Mouse (Mus musculus) CH12.LX (cell line): Measurements from ENCODE around the gene Pqlc3. TPM values are rescaled to one million over a fixed set of nuclear protein-coding genes. Genes with fewer than 3 reads are reported as not detected.
A peak's percentile ranks its signal among the peaks of the same experiment; 100 is the strongest.

Experiments
- DNase-seq: peaks from one replicate; pipeline ENCODE4 v3.0.0-alpha.2; 2013; ENCODE audit errors: extremely low read depth
- H3K27ac ChIP-seq: 2 replicates; pipeline ENCODE4 v1.5.1; 2012; ENCODE audit warnings: low read depth, mild to moderate bottlenecking, control low read depth, moderate library complexity; ENCODE audit not compliant: insufficient read depth
- H3K27me3 ChIP-seq: replicated peaks from 2 replicates; pipeline ENCODE3; 2012; ENCODE audit warnings: inconsistent platforms
- H3K36me3 ChIP-seq, 2 experiments: replicated peaks in 1 of 2; 2 replicates each; pipeline versions ENCODE3 to v1.6.1; 2012; ENCODE audit warnings: inconsistent platforms in 1 of 2, low read length in 1 of 2, mild to moderate bottlenecking in 1 of 2, mixed read lengths in 1 of 2, moderate library complexity in 1 of 2; ENCODE audit not compliant: control insufficient read depth in 1 of 2, insufficient read depth in 1 of 2
- H3K4me1 ChIP-seq, 2 experiments: 2 replicates each; pipeline ENCODE4 v1.6.1; 2012; ENCODE audit warnings: inconsistent platforms in 1 of 2, moderate library complexity in 1 of 2; ENCODE audit not compliant: insufficient read depth in 2 of 2, control insufficient read depth in 1 of 2
- H3K4me2 ChIP-seq: 2 replicates; pipeline ENCODE4 v1.6.1; 2012; ENCODE audit warnings: low read depth, mild to moderate bottlenecking, control low read depth; ENCODE audit not compliant: poor library complexity, insufficient read depth, severe bottlenecking
- H3K4me3 ChIP-seq, 3 experiments: fragments of 150-350 bp in 1 of 3; sonication (generic) in 1 of 3; replicated peaks in 1 of 3; 2 replicates each; pipeline versions ENCODE3 to v1.5.1; 2011 to 2012; ENCODE audit warnings: low read depth in 2 of 3, low read length in 2 of 3, mild to moderate bottlenecking in 2 of 3, moderate library complexity in 2 of 3, control low read depth in 1 of 3, improper control_type of control experiment in 1 of 3, inconsistent platforms in 1 of 3, mixed read lengths in 1 of 3; ENCODE audit not compliant: poor library complexity in 1 of 3
- H3K79me2 ChIP-seq: replicated peaks from 2 replicates; pipeline ENCODE4 v1.6.1; 2012; ENCODE audit warnings: mild to moderate bottlenecking, moderate library complexity; ENCODE audit not compliant: control insufficient read depth, poor library complexity, insufficient read depth, severe bottlenecking; ENCODE audit errors: extremely low read depth
- H3K9ac ChIP-seq: 2 replicates; pipeline ENCODE4 v1.6.1; 2012; ENCODE audit warnings: low read depth, mild to moderate bottlenecking, control low read depth, moderate library complexity; ENCODE audit not compliant: insufficient read depth
- H3K9me3 ChIP-seq: replicated peaks from 2 replicates; pipeline ENCODE3; 2012; ENCODE audit warnings: low read length, inconsistent platforms, mixed read lengths
- BHLHE40 ChIP-seq: IDR thresholded peaks from 2 replicates; pipeline ENCODE4 v1.6.1; 2011; ENCODE audit warnings: mild to moderate bottlenecking, low read depth, low read length, improper control_type of control experiment
- CTCF ChIP-seq, 2 experiments: IDR thresholded peaks in 1 of 2; conservative IDR thresholded peaks in 1 of 2; 2 replicates each; pipeline ENCODE4 v1.5.1; 2011 to 2012; ENCODE audit warnings: low read depth in 2 of 2, low read length in 2 of 2, improper control_type of control experiment in 1 of 2, inconsistent platforms in 1 of 2, mild to moderate bottlenecking in 1 of 2, moderate library complexity in 1 of 2
- E2F4 ChIP-seq: IDR thresholded peaks from 2 replicates; pipeline ENCODE4 v1.6.1; 2011; ENCODE audit warnings: low read depth, low read length, improper control_type of control experiment; ENCODE audit not compliant: insufficient replicate concordance
- ELF1 ChIP-seq: IDR thresholded peaks from 2 replicates; pipeline ENCODE4 v1.6.1; 2014; ENCODE audit warnings: low read depth, mild to moderate bottlenecking, inconsistent platforms, low read length, improper control_type of control experiment
- EP300 ChIP-seq: IDR thresholded peaks from 2 replicates; pipeline ENCODE4 v1.6.1; 2011; ENCODE audit warnings: low read length, improper control_type of control experiment
- HCFC1 ChIP-seq: IDR thresholded peaks from 2 replicates; pipeline ENCODE4 v1.6.1; 2012; ENCODE audit warnings: low read depth, mild to moderate bottlenecking, inconsistent platforms, low read length, improper control_type of control experiment
- IRF4 ChIP-seq: IDR thresholded peaks from 2 replicates; pipeline ENCODE4 v1.6.1; 2014; ENCODE audit warnings: low read depth, mild to moderate bottlenecking, inconsistent platforms, low read length, improper control_type of control experiment
- JUN ChIP-seq: IDR thresholded peaks from 2 replicates; pipeline ENCODE4 v1.6.1; 2011; ENCODE audit warnings: low read depth, mild to moderate bottlenecking, low read length, improper control_type of control experiment, moderate library complexity; ENCODE audit not compliant: insufficient read depth
- JUND ChIP-seq: conservative IDR thresholded peaks from 2 replicates; pipeline ENCODE4 v1.6.1; 2011; ENCODE audit warnings: low read depth, low read length, improper control_type of control experiment
- KAT2A ChIP-seq: IDR thresholded peaks from 2 replicates; pipeline ENCODE4 v1.6.1; 2012; ENCODE audit warnings: low read length, improper control_type of control experiment, inconsistent platforms; ENCODE audit not compliant: insufficient replicate concordance
- MAFK ChIP-seq: IDR thresholded peaks from 2 replicates; pipeline ENCODE4 v1.6.1; 2011; ENCODE audit warnings: low read length, improper control_type of control experiment; ENCODE audit not compliant: insufficient replicate concordance
- MAZ ChIP-seq: IDR thresholded peaks from 2 replicates; pipeline ENCODE4 v1.6.1; 2012; ENCODE audit warnings: low read depth, mild to moderate bottlenecking, inconsistent platforms, low read length, improper control_type of control experiment, moderate library complexity
- MXI1 ChIP-seq: IDR thresholded peaks from 2 replicates; pipeline ENCODE4 v1.6.1; 2011; ENCODE audit warnings: mild to moderate bottlenecking, low read depth, low read length, improper control_type of control experiment
- MYC ChIP-seq: IDR thresholded peaks from 2 replicates; pipeline ENCODE4 v1.6.1; 2011; ENCODE audit warnings: low read depth, mild to moderate bottlenecking, improper control_type of control experiment, low read length
- NELFE ChIP-seq: IDR thresholded peaks from 2 replicates; pipeline ENCODE4 v1.6.1; 2011; ENCODE audit warnings: low read depth, low read length, improper control_type of control experiment
- PAX5 ChIP-seq: IDR thresholded peaks from 2 replicates; pipeline ENCODE4 v1.6.1; 2012; ENCODE audit warnings: low read length, inconsistent platforms, mixed read lengths
- POLR2A ChIP-seq: IDR thresholded peaks from 2 replicates; pipeline ENCODE4 v1.6.1; 2011; ENCODE audit warnings: low read depth, mild to moderate bottlenecking, improper control_type of control experiment, low read length
- RAD21 ChIP-seq: IDR thresholded peaks from 2 replicates; pipeline ENCODE4 v1.6.1; 2011; ENCODE audit warnings: low read depth, mild to moderate bottlenecking, low read length, improper control_type of control experiment, moderate library complexity
- RCOR1 ChIP-seq: conservative IDR thresholded peaks from 2 replicates; pipeline ENCODE4 v1.6.1; 2012; ENCODE audit warnings: low read depth, mild to moderate bottlenecking, inconsistent platforms, low read length, improper control_type of control experiment
- SMC3 ChIP-seq: IDR thresholded peaks from 2 replicates; pipeline ENCODE4 v1.6.1; 2011; ENCODE audit warnings: low read depth, low read length, improper control_type of control experiment
- TCF12 ChIP-seq: IDR thresholded peaks from 2 replicates; pipeline ENCODE4 v1.6.1; 2014; ENCODE audit warnings: low read depth, mild to moderate bottlenecking, inconsistent platforms, low read length, improper control_type of control experiment
- USF1 ChIP-seq: IDR thresholded peaks from 2 replicates; pipeline ENCODE4 v1.6.1; 2014; ENCODE audit warnings: low read depth, mild to moderate bottlenecking, inconsistent platforms, low read length, improper control_type of control experiment
- ZC3H11A ChIP-seq: IDR thresholded peaks from 2 replicates; pipeline ENCODE4 v1.6.1; 2012; ENCODE audit warnings: low read depth, mild to moderate bottlenecking, inconsistent platforms, low read length, improper control_type of control experiment
- ZMIZ1 ChIP-seq: IDR thresholded peaks from 2 replicates; pipeline ENCODE4 v1.6.1; 2012; ENCODE audit warnings: low read depth, mild to moderate bottlenecking, inconsistent platforms, low read length, improper control_type of control experiment
- ZNF384 ChIP-seq: IDR thresholded peaks from 2 replicates; pipeline ENCODE4 v1.6.1; 2012; ENCODE audit warnings: low read depth, low read length, improper control_type of control experiment, inconsistent platforms
- dilution Hi-C: fragments of 300-500 bp; cut with MboI; formaldehyde crosslinking; loops from 2 replicates; pipeline ENCODE4 v1.14.3; 2020; ENCODE audit warnings: low sequenced_read_pairs; ENCODE audit not compliant: extremely low pct_unique_long_range_greater_than_20kb, extremely low pct_ligation_motif_present
- in situ Hi-C: fragments of 300-500 bp; cut with MboI; formaldehyde crosslinking; loops from 3 replicates; pipeline ENCODE4 v1.14.3; 2019; ENCODE audit warnings: low sequenced_read_pairs, low pct_ligation_motif_present, low pct_unique_long_range_greater_than_20kb, mixed read lengths
- polyA plus RNA-seq: library from polyadenylated mRNA; unstranded; fragments of >175 nt; gene quantifications from 2 replicates; pipeline ENCODE4 v1.2.1, GENCODE M21; 2012; ENCODE audit warnings: low read depth; ENCODE audit not compliant: insufficient read length
- total RNA-seq, 2 experiments: library from RNA; depleted of rRNA; stranded (reverse); fragments of 300-350 nt in 1 of 2; fragments of >200 nt in 1 of 2; gene quantifications; 2 replicates each; pipeline ENCODE4 v1.2.3; 2012 to 2014

Gene Pqlc3
- total and polyA plus RNA-seq, 3 experiments, result 6.4 to 31.1 (median 17.0) TPM

- Histone ChIP-seq H3K36me3 (no peaks in the 10 kb centered on the region), H3K4me3 (peak overlapping the region in 1 of 3 experiments; percentile 55), H3K27me3 (no peaks in the 10 kb centered on the region), H3K79me2 (no peaks in the 10 kb centered on the region), H3K9ac (no peak overlapping the region), H3K27ac (0 out of 2 replicates have a peak overlapping the region, but pooled peaks have one; percentile 14), H3K4me2 (peak overlapping the region; percentile 24), H3K4me1 (peaks cover 22 to 63% of the 10 kb centered on the region in 2 experiments), H3K9me3 (no peaks in the 10 kb centered on the region)
- TF ChIP-seq ZC3H11A (no peak), CTCF (conservative IDR thresholded peaks at IDR 0.05 in 1 of 2, IDR thresholded peaks at IDR 0.05 in 1 of 2; ENCODE audit: low read depth in 2 of 2, low read length in 2 of 2) (peak; percentile 67 to 81), MYC (0 out of 2 replicates have a peak, but pooled peaks have one; percentile 40), RAD21 (peak; percentile 75), IRF4 (0 out of 2 replicates have a peak, but pooled peaks have one; percentile 23), SMC3 (peak; percentile 63), KAT2A (no peak), ELF1 (peak; percentile 23; the same call in 1 of the 2 replicates)
- in situ Hi-C loops (loop anchor here (10.0 to 25.0 kb wide), 3 partner anchors 220 to 323 kb away; partner anchors contain the start of genes E2f6 and Pdia6), dilution Hi-C loops (no loop called here)
- DNase-seq, result peak; percentile 87
Measured at GRCm38 (mm10) chr12:17035128-17035527, 34.9 kb upstream of the Pqlc3 start.

GRCm38 (mm10) chr12:17034671-17035070 is 34.5 kb upstream of the Pqlc3 start:
- peak overlapping the region; percentile 24 for H3K4me2 ChIP-seq
- H3K27me3 ChIP-seq, result no peaks in the 10 kb centered on the region
- TF ChIP-seq MXI1, result no peak
- TF ChIP-seq ZMIZ1, result no peak
- TF ChIP-seq EP300, result no peak
- TF ChIP-seq E2F4, result no peak
- in situ Hi-C loops, result loop anchor here (10.0 to 25.0 kb wide), 3 partner anchors 220 to 322 kb away; partner anchors contain the start of genes E2f6 and Pdia6
- no peaks in the 10 kb centered on the region for H3K36me3 ChIP-seq
- no peaks in the 10 kb centered on the region for H3K79me2 ChIP-seq
- peak overlapping the region in 1 of 3 experiments; percentile 55 for H3K4me3 ChIP-seq
- H3K4me1 ChIP-seq, result peaks cover 18 to 59% of the 10 kb centered on the region in 2 experiments
- dilution Hi-C loops, result no loop called here
- H3K9me3 ChIP-seq, result no peaks in the 10 kb centered on the region
- H3K9ac ChIP-seq, result no peak overlapping the region
- peak; percentile 49 for DNase-seq
- H3K27ac ChIP-seq, result 0 out of 2 replicates have a peak overlapping the region, but pooled peaks have one; percentile 14

GRCm38 (mm10) chr12:17033464-17033841 is 33.2 kb upstream of the Pqlc3 start:
- H3K9ac ChIP-seq, result peak overlapping the region; percentile 62
- peak overlapping the region; percentile 44 for H3K4me2 ChIP-seq
- peaks cover 1% of the 10 kb centered on the region for H3K9me3 ChIP-seq
- in situ Hi-C loops, result loop anchor here (10.0 to 25.0 kb wide), 3 partner anchors 219 to 321 kb away; partner anchors contain the start of genes E2f6 and Pdia6
- H3K79me2 ChIP-seq, result no peaks in the 10 kb centered on the region
- no peaks in the 10 kb centered on the region for H3K36me3 ChIP-seq
- peak; percentile 93 for DNase-seq
- dilution Hi-C loops, result no loop called here
- peaks cover 12 to 47% of the 10 kb centered on the region in 2 experiments for H3K4me1 ChIP-seq
- H3K4me3 ChIP-seq, result peak overlapping the region; percentile 24 to 55 (median 42)
- no peaks in the 10 kb centered on the region for H3K27me3 ChIP-seq
- H3K27ac ChIP-seq, result peak overlapping the region; percentile 71
- TF ChIP-seq ZNF384 (no peak), ELF1 (peak; percentile 87), USF1 (no peak), POLR2A (peak; percentile 89), RCOR1 (no peak), BHLHE40 (peak; percentile 74), JUN (no peak), IRF4 (peak; percentile 39; the same call in 1 of the 2 replicates), MAFK (no peak; the same call in 1 of the 2 replicates), CTCF (conservative IDR thresholded peaks at IDR 0.05 in 1 of 2, IDR thresholded peaks at IDR 0.05 in 1 of 2; ENCODE audit: low read depth in 2 of 2, low read length in 2 of 2) (no peak), NELFE (peak; percentile 74), TCF12 (peak; percentile 84), PAX5 (no peak), JUND (no peak), MAZ (no peak), KAT2A (no peak), HCFC1 (peak; percentile 8; the same call in 1 of the 2 replicates)
